Mouse (Mus musculus) heart, adult 2 months (tissue): ENCODE results near the gene Zbtb2. TPM values are rescaled to one million over a fixed set of nuclear protein-coding genes. Genes with fewer than 3 reads are reported as not detected.
A peak's percentile ranks its signal among the peaks of the same experiment; 100 is the strongest.

Experiments used
- DNase-seq, 2 experiments: peaks; one replicate each; pipeline ENCODE4 v3.0.0; 2021
- H3K27ac ChIP-seq: fragments of 200-600 bp; 2 replicates; pipeline ENCODE4 v1.8.1; 2022
- H3K27me3 ChIP-seq: fragments of 200-500 bp; 2 replicates; pipeline ENCODE4 v1.6.1; 2012; ENCODE audit warnings: mild to moderate bottlenecking, low read length, inconsistent platforms, mixed read lengths; ENCODE audit not compliant: control insufficient read depth, insufficient read depth
- H3K36me3 ChIP-seq: fragments of 200-500 bp; 2 replicates; pipeline ENCODE4 v1.6.1; 2012; ENCODE audit warnings: low read length, inconsistent platforms; ENCODE audit not compliant: control insufficient read depth, insufficient read depth
- H3K4me1 ChIP-seq: fragments of 200-500 bp; 2 replicates; pipeline ENCODE4 v1.6.1; 2011; ENCODE audit warnings: low read length; ENCODE audit not compliant: control insufficient read depth, insufficient read depth
- H3K4me3 ChIP-seq: fragments of 200-600 bp; 2 replicates; pipeline ENCODE4 v1.8.1; 2022
- H3K79me2 ChIP-seq: fragments of 200-500 bp; replicated peaks from 2 replicates; pipeline ENCODE4 v1.6.1; 2012; ENCODE audit warnings: mild to moderate bottlenecking, inconsistent platforms, low read length, moderate library complexity, mixed read lengths; ENCODE audit not compliant: control insufficient read depth, insufficient read depth
- H3K9ac ChIP-seq: fragments of 200-500 bp; 2 replicates; pipeline ENCODE4 v1.6.1; 2012; ENCODE audit warnings: low read depth, mild to moderate bottlenecking, control low read depth, inconsistent platforms, low read length, mixed read lengths
- CTCF ChIP-seq: fragments of 200-600 bp; IDR thresholded peaks from 2 replicates; pipeline ENCODE4 v1.8.1; 2022; ENCODE audit warnings: antibody characterized with exemption, mild to moderate bottlenecking, moderate library complexity
- EP300 ChIP-seq: fragments of 200-500 bp; IDR thresholded peaks from 2 replicates; pipeline ENCODE4 v1.6.1; 2011; ENCODE audit warnings: low read depth, low read length, control low read depth; ENCODE audit not compliant: insufficient read depth
- POLR2A ChIP-seq: fragments of 200-500 bp; IDR thresholded peaks from 2 replicates; pipeline ENCODE4 v1.6.1; 2011; ENCODE audit warnings: mild to moderate bottlenecking, low read depth, low read length, control low read depth; ENCODE audit not compliant: insufficient read depth
- WGBS: fragments of 180-500 bp; shearing (Covaris S2); methylation state at CpG from one replicate; pipeline ENCODE4 v1.1.7; 2018; 5-methylcytosine and 5-hydroxymethylcytosine counted together
- intact Hi-C: fragments of 180-260 bp; cut with DNase I; formaldehyde crosslinking; loops from one replicate; pipeline ENCODE4 v1.15.1; 2025
- polyA plus RNA-seq: library from polyadenylated mRNA; depleted of rRNA; stranded (reverse); fragments of >200 nt; gene quantifications from 2 replicates; pipeline ENCODE4 v1.2.3, GENCODE M21; 2012
- total RNA-seq, 2 experiments: library from RNA; stranded (reverse); gene quantifications; 2 replicates each; pipeline ENCODE4 v1.2.3; 2021

The Zbtb2 gene
- total and polyA plus RNA-seq, 3 experiments, result 3.5 to 6.1 (median 4.9) TPM

- DNase-seq, result no peak
- no peak overlapping the region for H3K27ac ChIP-seq
- peaks cover 7% of the 10 kb centered on the region for H3K4me1 ChIP-seq
- intact Hi-C loops, result no loop called here
- no peaks in the 10 kb centered on the region; the same call in 1 of the 2 replicates for H3K36me3 ChIP-seq
- no peak overlapping the region for H3K9ac ChIP-seq
- no peak overlapping the region for H3K4me3 ChIP-seq
- 78% methylated on average over 5 of the region's 5 CpGs for WGBS
- peaks cover 2% of the 10 kb centered on the region for H3K79me2 ChIP-seq
- TF ChIP-seq EP300, result no peak
- no peak for TF ChIP-seq POLR2A
- no peak for TF ChIP-seq CTCF
- no peaks in the 10 kb centered on the region for H3K27me3 ChIP-seq
These were observed 7.2 kb downstream of the Zbtb2 start for GRCm38 (mm10) chr10:4380748-4381147.

- no peaks in the 10 kb centered on the region for H3K27me3 ChIP-seq
These were observed 11.0 kb downstream of the Zbtb2 start for GRCm38 (mm10) chr10:4376931-4377330.

GRCm38 (mm10) chr10:4376461-4376860, 11.4 kb downstream of the Zbtb2 start:
- Histone ChIP-seq H3K36me3 (no peaks in the 10 kb centered on the region), H3K27me3 (no peaks in the 10 kb centered on the region), H3K4me1 (peaks cover 6% of the 10 kb centered on the region), H3K4me3 (no peak overlapping the region), H3K79me2 (peaks cover 2% of the 10 kb centered on the region), H3K9ac (no peak overlapping the region; the same call in 1 of the 2 replicates), H3K27ac (peak overlapping the region; percentile 45)
- 41% methylated on average over 7 of the region's 7 CpGs for WGBS
- intact Hi-C loops, result loop anchor here (10.0 kb wide), 1 partner anchor 842 kb away; no protein-coding TSS in a partner anchor
- TF ChIP-seq EP300 (no peak), POLR2A (no peak)
- peak; percentile 40 to 48 for DNase-seq

More at GRCm38 (mm10) chr10:4376931-4377330, 11.0 kb downstream of the Zbtb2 start:
- H3K79me2 ChIP-seq, result peaks cover 2% of the 10 kb centered on the region
- peak overlapping the region; percentile 45; the same call in 1 of the 2 replicates for H3K27ac ChIP-seq
- intact Hi-C loops, result loop anchor here (10.0 kb wide), 1 partner anchor 842 kb away; no protein-coding TSS in a partner anchor
- TF ChIP-seq EP300 (no peak), CTCF (no peak), POLR2A (no peak)
- 80% methylated on average over 7 of the region's 7 CpGs for WGBS
- H3K4me1 ChIP-seq, result peaks cover 6% of the 10 kb centered on the region
- DNase-seq, result no peak
- H3K36me3 ChIP-seq, result no peaks in the 10 kb centered on the region
- H3K4me3 ChIP-seq, result no peak overlapping the region
- H3K9ac ChIP-seq, result no peak overlapping the region

- no peaks in the 10 kb centered on the region; the same call in none of the 2 replicates for H3K79me2 ChIP-seq
- no peak overlapping the region for H3K27ac ChIP-seq
- no peaks in the 10 kb centered on the region for H3K27me3 ChIP-seq
- WGBS, result 76% methylated on average over 7 of the region's 7 CpGs
- H3K9ac ChIP-seq, result no peak overlapping the region
- intact Hi-C loops, result loop anchor here (10.0 kb wide), 1 partner anchor 840 kb away; no protein-coding TSS in a partner anchor
- no peaks in the 10 kb centered on the region for H3K36me3 ChIP-seq
- TF ChIP-seq CTCF (no peak), EP300 (no peak), POLR2A (no peak)
- no peak overlapping the region for H3K4me3 ChIP-seq
- no peak for DNase-seq
- peaks cover 6% of the 10 kb centered on the region for H3K4me1 ChIP-seq
These were observed 12.6 kb downstream of the Zbtb2 start for GRCm38 (mm10) chr10:4375267-4375666.

- no peak overlapping the region for H3K9ac ChIP-seq
- TF ChIP-seq EP300 (no peak), CTCF (no peak), POLR2A (no peak)
- DNase-seq, result no peak
- no peaks in the 10 kb centered on the region; the same call in none of the 2 replicates for H3K79me2 ChIP-seq
- WGBS, result 90% methylated on average over 4 of the region's 4 CpGs
- no peaks in the 10 kb centered on the region for H3K27me3 ChIP-seq
- peaks cover 6% of the 10 kb centered on the region for H3K4me1 ChIP-seq
- no peak overlapping the region for H3K27ac ChIP-seq
- H3K4me3 ChIP-seq, result no peak overlapping the region
- H3K36me3 ChIP-seq, result no peaks in the 10 kb centered on the region
- intact Hi-C loops, result loop anchor here (10.0 kb wide), 1 partner anchor 840 kb away; no protein-coding TSS in a partner anchor
These were observed 13.2 kb downstream of the Zbtb2 start for GRCm38 (mm10) chr10:4374734-4375133.

DNA sequence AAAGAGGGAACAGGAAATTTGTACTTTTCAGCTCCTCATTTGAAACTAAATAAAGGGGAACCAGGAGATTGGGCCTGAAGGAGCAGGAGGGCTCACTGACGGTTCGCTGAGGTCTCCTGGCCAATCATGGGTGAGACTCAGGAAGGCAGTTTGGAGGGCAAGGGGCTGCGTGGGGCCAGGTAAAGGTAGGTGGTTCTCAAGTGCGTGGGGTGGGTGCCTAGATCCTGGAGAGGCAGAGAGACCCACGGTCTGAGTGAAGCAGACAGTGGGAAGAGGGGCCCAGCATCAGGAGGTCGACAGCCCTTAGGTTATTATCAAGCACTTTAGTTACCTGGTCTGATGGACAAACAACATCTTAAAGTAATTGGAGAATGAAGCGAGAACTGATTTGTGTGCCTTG, 13.7 kb downstream of the Zbtb2 start:
- no peak for TF ChIP-seq POLR2A
- no peak for TF ChIP-seq CTCF
- no peak for TF ChIP-seq EP300
- WGBS, result 93% methylated on average over 7 of the region's 7 CpGs
- DNase-seq, result no peak
- no peaks in the 10 kb centered on the region; the same call in none of the 2 replicates for H3K79me2 ChIP-seq
- H3K4me3 ChIP-seq, result no peak overlapping the region
- no peak overlapping the region for H3K27ac ChIP-seq
- intact Hi-C loops, result loop anchor here (10.0 kb wide), 1 partner anchor 839 kb away; no protein-coding TSS in a partner anchor
- H3K9ac ChIP-seq, result no peak overlapping the region
- no peaks in the 10 kb centered on the region for H3K27me3 ChIP-seq
- peaks cover 6% of the 10 kb centered on the region for H3K4me1 ChIP-seq
- no peaks in the 10 kb centered on the region for H3K36me3 ChIP-seq
